Mouse (Mus musculus) CH12.LX (cell line): ENCODE measurements around the gene Zmat3.

Experiments
- CTCF ChIP-seq, 2 experiments: IDR thresholded peaks in 1 of 2; conservative IDR thresholded peaks in 1 of 2; 2 replicates each; pipeline ENCODE4 v1.5.1; 2011 to 2012; ENCODE audit warnings: low read depth in 2 of 2, low read length in 2 of 2, improper control_type of control experiment in 1 of 2, inconsistent platforms in 1 of 2, mild to moderate bottlenecking in 1 of 2, moderate library complexity in 1 of 2
- GABPA ChIP-seq: IDR thresholded peaks from 2 replicates; pipeline ENCODE4 v1.6.1; 2012; ENCODE audit warnings: low read depth, low read length, improper control_type of control experiment, inconsistent platforms; ENCODE audit not compliant: insufficient replicate concordance
- JUND ChIP-seq: conservative IDR thresholded peaks from 2 replicates; pipeline ENCODE4 v1.6.1; 2011; ENCODE audit warnings: low read depth, low read length, improper control_type of control experiment
- KAT2A ChIP-seq: IDR thresholded peaks from 2 replicates; pipeline ENCODE4 v1.6.1; 2012; ENCODE audit warnings: low read length, improper control_type of control experiment, inconsistent platforms; ENCODE audit not compliant: insufficient replicate concordance
- MAFK ChIP-seq: IDR thresholded peaks from 2 replicates; pipeline ENCODE4 v1.6.1; 2011; ENCODE audit warnings: low read length, improper control_type of control experiment; ENCODE audit not compliant: insufficient replicate concordance

- no peak for TF ChIP-seq MAFK
- TF ChIP-seq JUND = no peak
- no peak for TF ChIP-seq CTCF (conservative IDR thresholded peaks at IDR 0.05 in 1 of 2, IDR thresholded peaks at IDR 0.05 in 1 of 2; ENCODE audit: low read depth in 2 of 2, low read length in 2 of 2)
- TF ChIP-seq GABPA = no peak
- no peak for TF ChIP-seq KAT2A
Measured at GRCm38 (mm10) chr3:32399931-32400330, 34.1 kb upstream of the Zmat3 start.
